In the genomic region with DNA sequence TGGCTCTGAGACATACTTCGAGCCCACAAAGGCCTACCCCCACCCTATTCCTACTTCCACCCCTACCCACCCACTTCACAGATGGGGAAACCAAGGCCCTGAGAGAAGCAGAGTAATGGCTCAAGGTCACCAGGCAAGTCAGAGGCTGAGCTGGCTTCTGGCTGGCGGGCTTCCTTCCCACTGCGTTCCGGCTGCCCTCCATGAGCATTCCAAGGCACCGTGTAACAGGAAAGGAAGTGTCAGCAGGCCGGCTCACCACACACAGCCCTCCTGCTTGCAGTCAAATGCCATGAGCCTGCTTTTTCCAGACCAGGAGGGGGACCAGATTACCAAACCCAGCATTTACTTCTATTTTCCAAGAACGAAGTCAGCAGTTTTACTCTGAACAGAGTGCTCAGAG, we compare ENCODE assay signal across 9 mouse cellular contexts.
A peak's percentile ranks its signal among the peaks of the same experiment; 100 is the strongest.
DNase-seq lines count a peak whose midpoint lies in the region; ATAC-seq and TF ChIP-seq lines count a peak whose summit lies in the region.
"Had no signal": no experiment of that assay in that cellular context is flagged by ENCODE, and none has a peak within 500 bp of the region (broad histone marks: within the 10 kb centered on the region; RNA-seq: fewer than 3 reads in every experiment).

No protein-coding gene starts in this region.

- no peaks in the 10 kb centered on the region for H3K27me3 ChIP-seq in embryonic facial prominence, embryonic 15.5 days
- no peaks in the 10 kb centered on the region for H3K27me3 ChIP-seq in kidney, adult 2 months (replicated peaks; ENCODE audit: control insufficient read depth, insufficient read depth, low read length)

- no peaks in the 10 kb centered on the region for H3K36me3 ChIP-seq in embryonic facial prominence, embryonic 15.5 days
- no peaks in the 10 kb centered on the region for H3K36me3 ChIP-seq in kidney, adult 2 months (ENCODE audit: control insufficient read depth, insufficient read depth, low read length)

- TF ChIP-seq CTCF in kidney, adult 2 months (conservative IDR thresholded peaks at IDR 0.05; ENCODE audit: insufficient read depth, insufficient read length, low read depth, low read length): no peak

- no peak overlapping the region for H3K9ac ChIP-seq in embryonic facial prominence, embryonic 15.5 days

- 0 out of 2 replicates have a peak, but pooled peaks have one; percentile 9 for ATAC-seq in embryonic facial prominence, embryonic 15.5 days (ENCODE audit: insufficient number of reproducible peaks, low FRiP score, low TSS enrichment, low read depth)
- ATAC-seq in erythroblast, adult 5-6 weeks (replicated peaks; ENCODE audit: low FRiP score, poor library complexity, severe bottlenecking): no peak
- ATAC-seq: hindbrain, embryonic 16.5 days had no signal

- H3K27ac ChIP-seq in embryonic facial prominence, embryonic 15.5 days (replicated peaks): peak overlapping the region; percentile 89
- no peak overlapping the region; the same call in 1 of the 2 replicates for H3K27ac ChIP-seq in kidney, adult 2 months (ENCODE audit: insufficient read depth, low read depth, low read length)

- WGBS in embryonic facial prominence, embryonic 15.5 days: 54% methylated on average over 7 of the region's 7 CpGs
- WGBS in kidney, adult 2 months: 56% methylated on average over 7 of the region's 7 CpGs

- H3K4me3 ChIP-seq in embryonic facial prominence, embryonic 15.5 days (replicated peaks): no peak overlapping the region
- no peak overlapping the region for H3K4me3 ChIP-seq in kidney, adult 2 months (ENCODE audit: insufficient read depth, low read depth, low read length)

- peak; percentile 44 for DNase-seq in gastrocnemius, postnatal 10 days
- DNase-seq in gastrocnemius, adult 8-10 months (ENCODE audit: low spot score in 2 of 2): no peak
- DNase-seq in kidney, adult 2 months: peak; percentile 64
- DNase-seq in lung, postnatal 10 days: peak; percentile 64
- DNase-seq in cerebellum, postnatal 25 days: no peak
- DNase-seq in embryo, embryonic 9.5 days (ENCODE audit: extremely low spot score): no peak

- H3K9me3 ChIP-seq in embryonic facial prominence, embryonic 15.5 days (replicated peaks): no peaks in the 10 kb centered on the region

- peaks cover 91% of the 10 kb centered on the region for H3K4me1 ChIP-seq in embryonic facial prominence, embryonic 15.5 days
- 0 out of 2 replicates have a peak, but pooled peaks cover 5% of the 10 kb centered on the region for H3K4me1 ChIP-seq in kidney, adult 2 months (ENCODE audit: control insufficient read depth, insufficient read depth, low read length)

- H3K4me2 ChIP-seq in embryonic facial prominence, embryonic 15.5 days (replicated peaks): no peak overlapping the region

- no peak for TF ChIP-seq POLR2A in kidney, adult 2 months (IDR thresholded peaks at IDR 0.05; ENCODE audit: low read depth, low read length)

Comparison
In these comparisons a context has a peak if more than half of its experiments do, and no peak if none do; other contexts are left out.
1. DNase-seq: peak in gastrocnemius, postnatal 10 days (single experiment), kidney, adult 2 months (single experiment) and lung, postnatal 10 days (single experiment); none in gastrocnemius, adult 8-10 months (0 of 2), cerebellum, postnatal 25 days (0 of 2) and embryo, embryonic 9.5 days (single experiment).